21 mouse cellular contexts compared by ENCODE assay signal in the genomic region with DNA sequence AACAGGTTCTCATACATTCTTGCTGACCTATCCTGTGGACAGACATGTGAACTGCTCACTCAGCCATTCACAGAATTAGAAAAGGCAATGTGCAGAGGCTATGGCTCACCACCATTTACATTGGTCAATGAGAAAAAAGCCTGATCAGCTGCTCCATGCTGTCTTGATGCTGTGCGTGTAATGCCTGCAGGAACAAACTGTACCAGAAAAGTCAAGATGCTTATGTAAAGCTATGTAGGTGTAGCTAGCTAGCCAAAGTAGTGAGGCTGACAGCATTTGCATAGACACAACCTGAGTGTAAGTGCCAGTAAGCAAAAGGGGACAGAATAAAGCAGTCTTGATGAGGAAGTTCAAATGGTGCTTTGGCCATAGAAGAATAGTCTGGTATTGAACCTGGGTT.
DNase-seq lines count a peak whose midpoint lies in the region; ATAC-seq lines count a peak whose summit lies in the region.
"Had no signal": no experiment of that assay in that cellular context is flagged by ENCODE, and none has a peak within 500 bp of the region (broad histone marks: within the 10 kb centered on the region; RNA-seq: fewer than 3 reads in every experiment).

No protein-coding gene starts in this region.

- no peaks in the 10 kb centered on the region for H3K27me3 ChIP-seq in heart, embryonic 10.5 days (ENCODE audit: insufficient read depth, poor library complexity, severe bottlenecking)
- H3K27me3 ChIP-seq: embryonic facial prominence, embryonic 12.5 days; forebrain, embryonic 13.5 days; forebrain, embryonic 15.5 days had no signal

- peak; percentile 15; the same call in 1 of the 2 replicates for ATAC-seq in cerebellum, adult (ENCODE audit: insufficient number of reproducible peaks, low FRiP score, low TSS enrichment)
- ATAC-seq in frontal cortex, adult (ENCODE audit: low TSS enrichment): peak; percentile 90
- ATAC-seq: CD4-positive, CD25-positive, alpha-beta regulatory T cell, adult 4 months; forebrain, embryonic 13.5 days; forebrain, embryonic 15.5 days; forebrain, postnatal 0 days had no signal

- H3K27ac ChIP-seq in heart, embryonic 10.5 days: no peak overlapping the region
- H3K27ac ChIP-seq: embryonic facial prominence, embryonic 10.5 days; embryonic facial prominence, embryonic 12.5 days; forebrain, embryonic 13.5 days; forebrain, embryonic 15.5 days had no signal

- H3K36me3 ChIP-seq in heart, embryonic 10.5 days: no peaks in the 10 kb centered on the region
- H3K36me3 ChIP-seq: embryonic facial prominence, embryonic 10.5 days; embryonic facial prominence, embryonic 12.5 days; forebrain, embryonic 15.5 days had no signal

- WGBS in heart, embryonic 10.5 days: 90% methylated on average over 1 of the region's 1 CpGs

- no peaks in the 10 kb centered on the region for H3K9me3 ChIP-seq in heart, embryonic 10.5 days
- H3K9me3 ChIP-seq: embryonic facial prominence, embryonic 10.5 days; embryonic facial prominence, embryonic 12.5 days; forebrain, embryonic 13.5 days; forebrain, embryonic 15.5 days had no signal

- no peak overlapping the region for H3K4me3 ChIP-seq in heart, embryonic 10.5 days
- H3K4me3 ChIP-seq: embryonic facial prominence, embryonic 10.5 days; embryonic facial prominence, embryonic 12.5 days; forebrain, embryonic 13.5 days; forebrain, embryonic 15.5 days had no signal

- no peaks in the 10 kb centered on the region for H3K4me1 ChIP-seq in heart, embryonic 10.5 days
- H3K4me1 ChIP-seq: embryonic facial prominence, embryonic 10.5 days; embryonic facial prominence, embryonic 12.5 days; forebrain, embryonic 13.5 days; forebrain, embryonic 15.5 days had no signal

- DNase-seq in cerebellum, adult 18-20 months: no peak
- DNase-seq in frontal cortex, postnatal 14 days (ENCODE audit: low spot score in 2 of 2): no peak
- peak; percentile 29 for DNase-seq in right cerebral cortex, adult 18-20 months
- no peak for DNase-seq in right cerebral cortex, postnatal 14 days
- DNase-seq in heart, embryonic 10.5 days (ENCODE audit: low spot score): no peak
- DNase-seq: adrenal gland, adult 2 months; adrenal gland, postnatal 10 days; adrenal gland, postnatal 25 days; B cell, adult 2 months; cerebellum, adult 11-12 months; cerebellum, adult 9-10 months; cerebellum, postnatal 10 days; cerebellum, postnatal 25 days; forebrain, postnatal 0 days had no signal
